Mouse (Mus musculus) E14TG2a.4 (cell line): ENCODE measurements around the gene Nkapd1.

ENCODE experiments used
- CTCF ChIP-seq: conservative IDR thresholded peaks from 2 replicates; pipeline ENCODE4 v1.5.1; 2014; ENCODE audit warnings: low read length
- NANOG ChIP-seq: IDR thresholded peaks from 2 replicates; pipeline ENCODE4 v1.6.1; 2014; ENCODE audit warnings: borderline replicate concordance, low read length, mixed read lengths

DNA sequence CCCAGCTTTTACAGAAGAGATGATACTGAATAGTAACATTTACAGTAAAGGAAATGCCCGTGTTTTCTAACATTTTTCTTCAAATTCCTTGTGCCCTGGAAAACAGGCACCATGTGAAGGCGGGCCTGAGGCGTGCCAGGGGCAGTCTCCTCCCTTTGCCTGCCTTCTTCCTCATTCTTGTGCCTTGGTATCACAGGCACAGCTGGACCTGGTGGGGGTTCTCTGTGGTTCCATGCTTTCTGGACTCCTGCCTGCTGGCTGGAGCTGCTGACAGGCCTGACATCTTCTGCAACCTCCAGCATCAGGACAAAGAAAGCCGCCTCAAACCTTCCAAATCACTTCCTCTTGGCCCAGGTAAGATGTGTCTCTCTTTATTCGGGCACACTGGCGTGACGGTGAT, 52.1 kb downstream of the Nkapd1 start:
- TF ChIP-seq CTCF (no peak), NANOG (no peak)
